In genomic region chr5:91074026-91074425, GRCm38 (mm10) we compare ENCODE assay signal across 11 mouse cellular contexts. TPM values are rescaled to one million over a fixed set of nuclear protein-coding genes. Genes with fewer than 3 reads are reported as not detected.
DNase-seq lines count a peak whose midpoint lies in the region; ATAC-seq lines count a peak whose summit lies in the region.
"Had no signal": no experiment of that assay in that cellular context is flagged by ENCODE, and none has a peak within 500 bp of the region (broad histone marks: within the 10 kb centered on the region; RNA-seq: fewer than 3 reads in every experiment).

No protein-coding gene starts in this region.

- peak overlapping the region; percentile 40 for H3K4me3 ChIP-seq in kidney, embryonic 16.5 days (ENCODE audit: low read length)
- peak overlapping the region; percentile 35 for H3K4me3 ChIP-seq in heart, embryonic 11.5 days (ENCODE audit: low read depth, low read length)
- peak overlapping the region; percentile 38 for H3K4me3 ChIP-seq in limb, embryonic 13.5 days
- H3K4me3 ChIP-seq in neural tube, embryonic 14.5 days (ENCODE audit: low read depth, low read length) = peak overlapping the region; percentile 23; the same call in 1 of the 2 replicates

- peaks cover 26% of the 10 kb centered on the region for H3K27me3 ChIP-seq in kidney, embryonic 16.5 days (ENCODE audit: insufficient read depth, low read length)
- no peaks in the 10 kb centered on the region for H3K27me3 ChIP-seq in heart, embryonic 11.5 days (ENCODE audit: control insufficient read depth, insufficient read depth, low read length)
- peaks cover 44% of the 10 kb centered on the region for H3K27me3 ChIP-seq in limb, embryonic 13.5 days
- H3K27me3 ChIP-seq in neural tube, embryonic 14.5 days (ENCODE audit: control insufficient read depth, insufficient read depth, low read length) = peaks cover 4% of the 10 kb centered on the region; the same call in 1 of the 2 replicates
- H3K27me3 ChIP-seq: CH12.LX had no signal

- WGBS in kidney, embryonic 16.5 days = 42% methylated on average over 8 of the region's 8 CpGs
- WGBS in heart, embryonic 11.5 days (ENCODE audit: insufficient replicate concordance) = 35% methylated on average over 8 of the region's 8 CpGs
- 39% methylated on average over 8 of the region's 8 CpGs for WGBS in limb, embryonic 13.5 days
- 58% methylated on average over 8 of the region's 8 CpGs for WGBS in neural tube, embryonic 14.5 days

- no peaks in the 10 kb centered on the region for H3K9me3 ChIP-seq in kidney, embryonic 16.5 days (ENCODE audit: low read length)
- no peaks in the 10 kb centered on the region for H3K9me3 ChIP-seq in heart, embryonic 11.5 days (replicated peaks; ENCODE audit: control insufficient read depth, low read length)
- H3K9me3 ChIP-seq in limb, embryonic 13.5 days = no peaks in the 10 kb centered on the region
- no peaks in the 10 kb centered on the region for H3K9me3 ChIP-seq in neural tube, embryonic 14.5 days (ENCODE audit: control insufficient read depth, low read length)

- ATAC-seq in kidney, embryonic 16.5 days (ENCODE audit: low FRiP score, low TSS enrichment) = no peak
- ATAC-seq in heart, embryonic 11.5 days (replicated peaks; ENCODE audit: insufficient number of reproducible peaks, low FRiP score, low TSS enrichment) = no peak
- no peak for ATAC-seq in limb, embryonic 13.5 days (ENCODE audit: low FRiP score, low read depth)
- ATAC-seq in neural tube, embryonic 14.5 days (ENCODE audit: low read depth) = no peak
- ATAC-seq in inflammation-experienced regulatory T-cells, adult 6 months = no peak
- ATAC-seq in activated CD4-positive, CD25-positive, alpha-beta regulatory T cell, adult 4 months = no peak

- 0 out of 2 replicates have a peak, but pooled peaks cover 6% of the 10 kb centered on the region for H3K4me1 ChIP-seq in kidney, embryonic 16.5 days (ENCODE audit: insufficient read depth, low read length)
- H3K4me1 ChIP-seq in heart, embryonic 11.5 days (ENCODE audit: control insufficient read depth, insufficient read depth, low read length) = no peaks in the 10 kb centered on the region
- H3K4me1 ChIP-seq in limb, embryonic 13.5 days = peaks cover 7% of the 10 kb centered on the region
- no peaks in the 10 kb centered on the region for H3K4me1 ChIP-seq in neural tube, embryonic 14.5 days (ENCODE audit: control insufficient read depth, insufficient read depth, low read length)

- H3K36me3 ChIP-seq in kidney, embryonic 16.5 days (ENCODE audit: insufficient read depth, low read length) = no peaks in the 10 kb centered on the region
- no peaks in the 10 kb centered on the region for H3K36me3 ChIP-seq in heart, embryonic 11.5 days (ENCODE audit: control insufficient read depth, insufficient read depth, low read length)
- no peaks in the 10 kb centered on the region for H3K36me3 ChIP-seq in limb, embryonic 13.5 days
- H3K36me3 ChIP-seq in neural tube, embryonic 14.5 days (ENCODE audit: control insufficient read depth, insufficient read depth, low read length) = no peaks in the 10 kb centered on the region

- peak overlapping the region; percentile 61 for H3K4me2 ChIP-seq in kidney, embryonic 16.5 days (replicated peaks; ENCODE audit: low read depth, low read length)
- H3K4me2 ChIP-seq in heart, embryonic 11.5 days = peak overlapping the region; percentile 65
- H3K4me2 ChIP-seq in limb, embryonic 13.5 days (replicated peaks) = peak overlapping the region; percentile 64
- H3K4me2 ChIP-seq in neural tube, embryonic 14.5 days (ENCODE audit: low read depth, low read length) = peak overlapping the region; percentile 48

- no peak overlapping the region for H3K9ac ChIP-seq in kidney, embryonic 16.5 days (replicated peaks; ENCODE audit: low read length)
- H3K9ac ChIP-seq in heart, embryonic 11.5 days (ENCODE audit: low read depth, low read length) = 0 out of 2 replicates have a peak overlapping the region, but pooled peaks have one; percentile 12
- peak overlapping the region; percentile 48 for H3K9ac ChIP-seq in limb, embryonic 13.5 days
- 0 out of 2 replicates have a peak overlapping the region, but pooled peaks have one; percentile 28 for H3K9ac ChIP-seq in neural tube, embryonic 14.5 days (replicated peaks; ENCODE audit: low read depth, low read length)
- H3K9ac ChIP-seq: liver, embryonic 14.5 days had no signal

- DNase-seq in kidney, postnatal 36 days = no peak
- no peak for DNase-seq in layer of hippocampus, postnatal 36 days

- no peak overlapping the region for H3K27ac ChIP-seq in kidney, embryonic 16.5 days (ENCODE audit: low read length)
- no peak overlapping the region for H3K27ac ChIP-seq in heart, embryonic 11.5 days (ENCODE audit: low read depth, low read length)
- no peak overlapping the region for H3K27ac ChIP-seq in limb, embryonic 13.5 days
- no peak overlapping the region for H3K27ac ChIP-seq in neural tube, embryonic 14.5 days (ENCODE audit: low read depth, low read length)
- H3K27ac ChIP-seq: liver, embryonic 14.5 days had no signal

RNA-seq across cellular contexts. Expression of gene Ereg, which starts 0.4 kb away (rescaled TPM):
- not detected in 2 replicates for polyA plus RNA-seq in kidney, embryonic 16.5 days (2015; fragmentation: Nextera tagmentation; extraction: Ambion mirVana)
- not detected in 2 replicates for polyA plus RNA-seq in heart, embryonic 11.5 days (2014; fragmentation: Nextera tagmentation; extraction: Ambion mirVana)
- not detected in 2 replicates for polyA plus RNA-seq in limb, embryonic 13.5 days (2015; fragmentation: Nextera tagmentation; extraction: Ambion mirVana)
- polyA plus RNA-seq in neural tube, embryonic 14.5 days (2014; fragmentation: Nextera tagmentation; extraction: Ambion mirVana) = not detected in 2 replicates
- total RNA-seq in layer of hippocampus, postnatal 36 days (2021) = not detected
- polyA plus RNA-seq in inflammation-experienced regulatory T-cells, adult 6 months (2017; shearing (Covaris generic)) = not detected
- not detected for polyA plus RNA-seq in activated CD4-positive, CD25-positive, alpha-beta regulatory T cell, adult 4 months (2017; shearing (Covaris generic))
- total RNA-seq: CH12.LX; common myeloid progenitor, adult 5-6 weeks had no signal

RNA-seq across cellular contexts. Expression of gene Epgn, which starts 46.8 kb away (rescaled TPM):
- 0.09 and 0.11 TPM in 2 replicates for polyA plus RNA-seq in kidney, embryonic 16.5 days (2015; fragmentation: Nextera tagmentation; extraction: Ambion mirVana)
- 0.15 and 0.19 TPM in 2 replicates for polyA plus RNA-seq in heart, embryonic 11.5 days (2014; fragmentation: Nextera tagmentation; extraction: Ambion mirVana)
- polyA plus RNA-seq in limb, embryonic 13.5 days (2015; fragmentation: Nextera tagmentation; extraction: Ambion mirVana) = 0.10 and 0.29 TPM in 2 replicates
- polyA plus RNA-seq in neural tube, embryonic 14.5 days (2014; fragmentation: Nextera tagmentation; extraction: Ambion mirVana) = 0.14 and 0.33 TPM in 2 replicates
- total RNA-seq in layer of hippocampus, postnatal 36 days (2021) = under 1 TPM; 0.35 to 0.45 TPM
- not detected for polyA plus RNA-seq in inflammation-experienced regulatory T-cells, adult 6 months (2017; shearing (Covaris generic))
- polyA plus RNA-seq in activated CD4-positive, CD25-positive, alpha-beta regulatory T cell, adult 4 months (2017; shearing (Covaris generic)) = not detected
- total RNA-seq: CH12.LX; common myeloid progenitor, adult 5-6 weeks had no signal
